Mouse (Mus musculus): ENCODE data around the gene Alg6. TPM values are rescaled to one million over a fixed set of nuclear protein-coding genes. Genes with fewer than 3 reads are reported as not detected.
A peak's percentile ranks its signal among the peaks of the same experiment; 100 is the strongest.

Gene Alg6
- 24.2 and 32.6 TPM in 2 replicates for polyA plus RNA-seq (2014; fragmentation: Nextera tagmentation; extraction: Ambion mirVana)

GRCm38 (mm10) chr4:99714904-99715782 is at the start of gene Alg6:
Gene Alg6 (plus strand): TSS chr4:99715664.
- H3K9me3 ChIP-seq (ENCODE audit: control insufficient read depth, low read depth, low read length), result no peaks in the 10 kb centered on the region
- peaks cover 2% of the 10 kb centered on the region; the same call in 1 of the 2 replicates for H3K36me3 ChIP-seq (ENCODE audit: control insufficient read depth, insufficient read depth, low read length)
- H3K9ac ChIP-seq (replicated peaks; ENCODE audit: low read depth, low read length), result peak within 1 kb of the TSS; percentile 63
- H3K27ac ChIP-seq (ENCODE audit: low read length), result peak within 1 kb of the TSS; percentile 41; the same call in 1 of the 2 replicates
- peak; percentile 93 for ATAC-seq (ENCODE audit: insufficient number of reproducible peaks, insufficient read depth, low FRiP score, low read depth)
- no peaks in the 10 kb centered on the region for H3K27me3 ChIP-seq (ENCODE audit: control insufficient read depth, insufficient read depth, low read length)
- H3K4me3 ChIP-seq (ENCODE audit: low read depth, low read length), result peak within 1 kb of the TSS; percentile 70
- WGBS, result 2% methylated on average over 45 of the region's 46 CpGs
- no peaks in the 10 kb centered on the region for H3K4me1 ChIP-seq (ENCODE audit: control insufficient read depth, insufficient read depth, low read length)
- peak within 1 kb of the TSS; percentile 74 for H3K4me2 ChIP-seq (replicated peaks; ENCODE audit: low read depth, low read length)

GRCm38 (mm10) chr4:99670203-99670851 is 45.1 kb upstream of the Alg6 start:
- H3K9ac ChIP-seq (replicated peaks; ENCODE audit: low read depth, low read length), result no peak overlapping the region
- no peaks in the 10 kb centered on the region for H3K36me3 ChIP-seq (ENCODE audit: control insufficient read depth, insufficient read depth, low read length)
- 0 out of 2 replicates have a peak, but pooled peaks cover 5% of the 10 kb centered on the region for H3K27me3 ChIP-seq (ENCODE audit: control insufficient read depth, insufficient read depth, low read length)
- WGBS, result 77% methylated on average over 7 of the region's 7 CpGs
- no peak overlapping the region for H3K4me3 ChIP-seq (ENCODE audit: low read depth, low read length)
- ATAC-seq (ENCODE audit: insufficient number of reproducible peaks, insufficient read depth, low FRiP score, low read depth), result no peak
- H3K4me2 ChIP-seq (replicated peaks; ENCODE audit: low read depth, low read length), result no peak overlapping the region
- no peaks in the 10 kb centered on the region for H3K9me3 ChIP-seq (ENCODE audit: control insufficient read depth, low read depth, low read length)
- H3K27ac ChIP-seq (ENCODE audit: low read length), result no peak overlapping the region
- H3K4me1 ChIP-seq (ENCODE audit: control insufficient read depth, insufficient read depth, low read length), result no peaks in the 10 kb centered on the region

GRCm38 (mm10) chr4:99675191-99675590 is 40.3 kb upstream of the Alg6 start:
- H3K9me3 ChIP-seq (ENCODE audit: control insufficient read depth, low read depth, low read length), result no peaks in the 10 kb centered on the region
- H3K4me2 ChIP-seq (replicated peaks; ENCODE audit: low read depth, low read length), result no peak overlapping the region
- no peak for ATAC-seq (ENCODE audit: insufficient number of reproducible peaks, insufficient read depth, low FRiP score, low read depth)
- H3K27me3 ChIP-seq (ENCODE audit: control insufficient read depth, insufficient read depth, low read length), result no peaks in the 10 kb centered on the region
- no peak overlapping the region for H3K27ac ChIP-seq (ENCODE audit: low read length)
- no peak overlapping the region for H3K4me3 ChIP-seq (ENCODE audit: low read depth, low read length)
- no peaks in the 10 kb centered on the region for H3K36me3 ChIP-seq (ENCODE audit: control insufficient read depth, insufficient read depth, low read length)
- H3K4me1 ChIP-seq (ENCODE audit: control insufficient read depth, insufficient read depth, low read length), result no peaks in the 10 kb centered on the region
- no peak overlapping the region for H3K9ac ChIP-seq (replicated peaks; ENCODE audit: low read depth, low read length)

GRCm38 (mm10) chr4:99683941-99684340 is 31.5 kb upstream of the Alg6 start:
- H3K4me3 ChIP-seq (ENCODE audit: low read depth, low read length), result no peak overlapping the region
- 79% methylated on average over 6 of the region's 6 CpGs for WGBS
- no peak overlapping the region for H3K9ac ChIP-seq (replicated peaks; ENCODE audit: low read depth, low read length)
- no peak for ATAC-seq (ENCODE audit: insufficient number of reproducible peaks, insufficient read depth, low FRiP score, low read depth)
- no peaks in the 10 kb centered on the region for H3K9me3 ChIP-seq (ENCODE audit: control insufficient read depth, low read depth, low read length)
- no peaks in the 10 kb centered on the region for H3K27me3 ChIP-seq (ENCODE audit: control insufficient read depth, insufficient read depth, low read length)
- H3K4me2 ChIP-seq (replicated peaks; ENCODE audit: low read depth, low read length), result no peak overlapping the region
- H3K4me1 ChIP-seq (ENCODE audit: control insufficient read depth, insufficient read depth, low read length), result no peaks in the 10 kb centered on the region
- no peaks in the 10 kb centered on the region for H3K36me3 ChIP-seq (ENCODE audit: control insufficient read depth, insufficient read depth, low read length)
- no peak overlapping the region for H3K27ac ChIP-seq (ENCODE audit: low read length)

- H3K27me3 ChIP-seq (ENCODE audit: control insufficient read depth, insufficient read depth, low read length), result no peaks in the 10 kb centered on the region
- H3K9me3 ChIP-seq (ENCODE audit: control insufficient read depth, low read depth, low read length), result no peaks in the 10 kb centered on the region
- no peaks in the 10 kb centered on the region for H3K36me3 ChIP-seq (ENCODE audit: control insufficient read depth, insufficient read depth, low read length)
- no peak for ATAC-seq (ENCODE audit: insufficient number of reproducible peaks, insufficient read depth, low FRiP score, low read depth)
- no peak overlapping the region for H3K4me2 ChIP-seq (replicated peaks; ENCODE audit: low read depth, low read length)
- H3K27ac ChIP-seq (ENCODE audit: low read length), result no peak overlapping the region
- WGBS, result 32% methylated on average over 5 of the region's 5 CpGs
- H3K9ac ChIP-seq (replicated peaks; ENCODE audit: low read depth, low read length), result no peak overlapping the region
- H3K4me3 ChIP-seq (ENCODE audit: low read depth, low read length), result no peak overlapping the region
- H3K4me1 ChIP-seq (ENCODE audit: control insufficient read depth, insufficient read depth, low read length), result no peaks in the 10 kb centered on the region
These were observed 29.2 kb upstream of the Alg6 start for GRCm38 (mm10) chr4:99686308-99686707.

GRCm38 (mm10) chr4:99712583-99713183 is 2.8 kb upstream of the Alg6 start:
- no peak for ATAC-seq (ENCODE audit: insufficient number of reproducible peaks, insufficient read depth, low FRiP score, low read depth)
- H3K27ac ChIP-seq (ENCODE audit: low read length), result no peak overlapping the region
- no peak overlapping the region for H3K4me3 ChIP-seq (ENCODE audit: low read depth, low read length)
- 85% methylated on average over 6 of the region's 6 CpGs for WGBS
- H3K36me3 ChIP-seq (ENCODE audit: control insufficient read depth, insufficient read depth, low read length), result no peaks in the 10 kb centered on the region
- no peaks in the 10 kb centered on the region for H3K4me1 ChIP-seq (ENCODE audit: control insufficient read depth, insufficient read depth, low read length)
- no peak overlapping the region for H3K4me2 ChIP-seq (replicated peaks; ENCODE audit: low read depth, low read length)
- no peaks in the 10 kb centered on the region for H3K27me3 ChIP-seq (ENCODE audit: control insufficient read depth, insufficient read depth, low read length)
- no peak overlapping the region for H3K9ac ChIP-seq (replicated peaks; ENCODE audit: low read depth, low read length)
- no peaks in the 10 kb centered on the region for H3K9me3 ChIP-seq (ENCODE audit: control insufficient read depth, low read depth, low read length)

- H3K9me3 ChIP-seq (ENCODE audit: control insufficient read depth, low read depth, low read length), result no peaks in the 10 kb centered on the region
- H3K4me2 ChIP-seq (replicated peaks; ENCODE audit: low read depth, low read length), result no peak overlapping the region
- H3K27me3 ChIP-seq (ENCODE audit: control insufficient read depth, insufficient read depth, low read length), result no peaks in the 10 kb centered on the region
- WGBS, result 81% methylated on average over 6 of the region's 6 CpGs
- no peak overlapping the region for H3K4me3 ChIP-seq (ENCODE audit: low read depth, low read length)
- no peak overlapping the region for H3K9ac ChIP-seq (replicated peaks; ENCODE audit: low read depth, low read length)
- no peaks in the 10 kb centered on the region for H3K4me1 ChIP-seq (ENCODE audit: control insufficient read depth, insufficient read depth, low read length)
- no peaks in the 10 kb centered on the region for H3K36me3 ChIP-seq (ENCODE audit: control insufficient read depth, insufficient read depth, low read length)
- ATAC-seq (ENCODE audit: insufficient number of reproducible peaks, insufficient read depth, low FRiP score, low read depth), result no peak
- H3K27ac ChIP-seq (ENCODE audit: low read length), result no peak overlapping the region
These were observed 1.5 kb upstream of the Alg6 start for GRCm38 (mm10) chr4:99713971-99714370.

GRCm38 (mm10) chr4:99715783-99716416 is 436 bp downstream of the Alg6 start:
- no peaks in the 10 kb centered on the region for H3K27me3 ChIP-seq (ENCODE audit: control insufficient read depth, insufficient read depth, low read length)
- H3K9ac ChIP-seq (replicated peaks; ENCODE audit: low read depth, low read length), result peak overlapping the region; percentile 63
- peak overlapping the region; percentile 41; the same call in 1 of the 2 replicates for H3K27ac ChIP-seq (ENCODE audit: low read length)
- H3K36me3 ChIP-seq (ENCODE audit: control insufficient read depth, insufficient read depth, low read length), result peaks cover 4% of the 10 kb centered on the region; the same call in 1 of the 2 replicates
- peak overlapping the region; percentile 74 for H3K4me2 ChIP-seq (replicated peaks; ENCODE audit: low read depth, low read length)
- no peaks in the 10 kb centered on the region for H3K4me1 ChIP-seq (ENCODE audit: control insufficient read depth, insufficient read depth, low read length)
- no peaks in the 10 kb centered on the region for H3K9me3 ChIP-seq (ENCODE audit: control insufficient read depth, low read depth, low read length)
- H3K4me3 ChIP-seq (ENCODE audit: low read depth, low read length), result peak overlapping the region; percentile 70
- WGBS, result 23% methylated on average over 25 of the region's 25 CpGs
- ATAC-seq (ENCODE audit: insufficient number of reproducible peaks, insufficient read depth, low FRiP score, low read depth), result peak; percentile 48

Measured in stomach, embryonic 14.5 days (tissue).